Mouse (Mus musculus): ENCODE measurements around the gene Ankar. TPM values are rescaled to one million over a fixed set of nuclear protein-coding genes. Genes with fewer than 3 reads are reported as not detected.

Ankar gene
- polyA plus RNA-seq, 1 experiment: not detected

GRCm38 (mm10) chr1:72640658-72641410 lies 59.5 kb downstream of the Ankar start:
- WGBS: 42% methylated on average over 49 of the region's 49 CpGs
- TF ChIP-seq POLR2A (IDR thresholded peaks at IDR 0.05; ENCODE audit: insufficient read depth, low read depth, low read length) (peak; percentile 17; the same call in 1 of the 2 replicates), CTCF (IDR thresholded peaks at IDR 0.05; ENCODE audit: insufficient read depth, low read depth, low read length) (no peak)
- H3K27ac ChIP-seq (ENCODE audit: insufficient read depth, low read depth, low read length): no peak overlapping the region
- no peaks in the 10 kb centered on the region for H3K4me1 ChIP-seq (ENCODE audit: control insufficient read depth, insufficient read depth, low read length)
- peak overlapping the region; percentile 48 for H3K4me3 ChIP-seq (ENCODE audit: insufficient read depth, low read depth, low read length)

GRCm38 (mm10) chr1:72635221-72635620 lies 65.2 kb downstream of the Ankar start:
- no peaks in the 10 kb centered on the region for H3K4me1 ChIP-seq (ENCODE audit: control insufficient read depth, insufficient read depth, low read length)
- 53% methylated on average over 5 of the region's 5 CpGs for WGBS
- TF ChIP-seq POLR2A (IDR thresholded peaks at IDR 0.05; ENCODE audit: insufficient read depth, low read depth, low read length) (no peak), CTCF (IDR thresholded peaks at IDR 0.05; ENCODE audit: insufficient read depth, low read depth, low read length) (no peak)
- H3K4me3 ChIP-seq (ENCODE audit: insufficient read depth, low read depth, low read length): no peak overlapping the region
- no peak overlapping the region for H3K27ac ChIP-seq (ENCODE audit: insufficient read depth, low read depth, low read length)

GRCm38 (mm10) chr1:72612172-72612571 lies 88.2 kb downstream of the Ankar start:
- TF ChIP-seq CTCF (IDR thresholded peaks at IDR 0.05; ENCODE audit: insufficient read depth, low read depth, low read length): no peak
- TF ChIP-seq POLR2A (IDR thresholded peaks at IDR 0.05; ENCODE audit: insufficient read depth, low read depth, low read length): no peak
- peaks cover 4% of the 10 kb centered on the region for H3K4me1 ChIP-seq (ENCODE audit: control insufficient read depth, insufficient read depth, low read length)
- no peak overlapping the region for H3K27ac ChIP-seq (ENCODE audit: insufficient read depth, low read depth, low read length)
- 88% methylated on average over 6 of the region's 6 CpGs for whole genome bisulfite sequencing
- no peak overlapping the region for H3K4me3 ChIP-seq (ENCODE audit: insufficient read depth, low read depth, low read length)

GRCm38 (mm10) chr1:72609887-72610877 lies 90.2 kb downstream of the Ankar start:
- no peak overlapping the region for H3K4me3 ChIP-seq (ENCODE audit: insufficient read depth, low read depth, low read length)
- no peak overlapping the region for H3K27ac ChIP-seq (ENCODE audit: insufficient read depth, low read depth, low read length)
- TF ChIP-seq CTCF (IDR thresholded peaks at IDR 0.05; ENCODE audit: insufficient read depth, low read depth, low read length) (no peak), POLR2A (IDR thresholded peaks at IDR 0.05; ENCODE audit: insufficient read depth, low read depth, low read length) (no peak)
- peaks cover 8% of the 10 kb centered on the region for H3K4me1 ChIP-seq (ENCODE audit: control insufficient read depth, insufficient read depth, low read length)
- 87% methylated on average over 23 of the region's 23 CpGs for WGBS

- Histone ChIP-seq H3K27ac (ENCODE audit: insufficient read depth, low read depth, low read length) (no peak overlapping the region), H3K4me3 (ENCODE audit: insufficient read depth, low read depth, low read length) (no peak overlapping the region), H3K4me1 (ENCODE audit: control insufficient read depth, insufficient read depth, low read length) (peaks cover 8% of the 10 kb centered on the region)
- TF ChIP-seq CTCF (IDR thresholded peaks at IDR 0.05; ENCODE audit: insufficient read depth, low read depth, low read length): no peak
- TF ChIP-seq POLR2A (IDR thresholded peaks at IDR 0.05; ENCODE audit: insufficient read depth, low read depth, low read length): no peak
- 78% methylated on average over 10 of the region's 10 CpGs for WGBS
Measured at GRCm38 (mm10) chr1:72609129-72609528, 91.2 kb downstream of the Ankar start.

GRCm38 (mm10) chr1:72606186-72606673 lies 94.1 kb downstream of the Ankar start:
- no peak overlapping the region for H3K4me3 ChIP-seq (ENCODE audit: insufficient read depth, low read depth, low read length)
- peaks cover 8% of the 10 kb centered on the region for H3K4me1 ChIP-seq (ENCODE audit: control insufficient read depth, insufficient read depth, low read length)
- no peak overlapping the region for H3K27ac ChIP-seq (ENCODE audit: insufficient read depth, low read depth, low read length)
- WGBS: 35% methylated on average over 12 of the region's 12 CpGs
- no peak for TF ChIP-seq POLR2A (IDR thresholded peaks at IDR 0.05; ENCODE audit: insufficient read depth, low read depth, low read length)
- no peak for TF ChIP-seq CTCF (IDR thresholded peaks at IDR 0.05; ENCODE audit: insufficient read depth, low read depth, low read length)

- H3K4me3 ChIP-seq (ENCODE audit: insufficient read depth, low read depth, low read length): no peak overlapping the region
- TF ChIP-seq POLR2A (IDR thresholded peaks at IDR 0.05; ENCODE audit: insufficient read depth, low read depth, low read length) (no peak), CTCF (IDR thresholded peaks at IDR 0.05; ENCODE audit: insufficient read depth, low read depth, low read length) (no peak)
- WGBS: 88% methylated on average over 5 of the region's 5 CpGs
- no peak overlapping the region for H3K27ac ChIP-seq (ENCODE audit: insufficient read depth, low read depth, low read length)
- H3K4me1 ChIP-seq (ENCODE audit: control insufficient read depth, insufficient read depth, low read length): peaks cover 20% of the 10 kb centered on the region
Measured at GRCm38 (mm10) chr1:72602803-72603202, 97.6 kb downstream of the Ankar start.

- Histone ChIP-seq H3K4me3 (ENCODE audit: insufficient read depth, low read depth, low read length) (no peak overlapping the region), H3K27ac (ENCODE audit: insufficient read depth, low read depth, low read length) (no peak overlapping the region), H3K4me1 (ENCODE audit: control insufficient read depth, insufficient read depth, low read length) (peaks cover 20% of the 10 kb centered on the region)
- 88% methylated on average over 5 of the region's 5 CpGs for WGBS
- TF ChIP-seq CTCF (IDR thresholded peaks at IDR 0.05; ENCODE audit: insufficient read depth, low read depth, low read length) (no peak), POLR2A (IDR thresholded peaks at IDR 0.05; ENCODE audit: insufficient read depth, low read depth, low read length) (no peak)
Measured at GRCm38 (mm10) chr1:72602186-72602585, 98.2 kb downstream of the Ankar start.

Data from olfactory bulb, adult 2 months (tissue).